Mouse (Mus musculus): ENCODE data around the gene Coq10a. TPM values are rescaled to one million over a fixed set of nuclear protein-coding genes. Genes with fewer than 3 reads are reported as not detected.
A peak's percentile ranks its signal among the peaks of the same experiment; 100 is the strongest.

Coq10a gene
- 10 to 100 TPM; 48.3 to 62.1 TPM for total RNA-seq (2021)
- long read RNA-seq, experiment 1, transcript Coq10a-207 (5 exons, 1,434 nt): major isoform, 33 of 50 reads
- long read RNA-seq, experiment 1, partial matches to known transcripts: 2 of 50 reads
- long read RNA-seq, experiment 1, other reads (novel, unspliced or antisense): 11 of 50 reads
- long read RNA-seq, experiment 2, transcript Coq10a-205 (5 exons, 1,307 nt): minor isoform, 5 of 64 reads
- long read RNA-seq, experiment 2, transcript Coq10a-207 (5 exons, 1,434 nt): major isoform, 35 of 64 reads
- long read RNA-seq, experiment 2, partial matches to known transcripts: 7 of 64 reads
- long read RNA-seq, experiment 2, other reads (novel, unspliced or antisense): 12 of 64 reads

- peak; percentile 74 to 79 for DNase-seq (ENCODE audit: low spot score in 2 of 2)
Measured at GRCm38 (mm10) chr10:128368402-128369217, at the start of gene Coq10a. TSS of gene Coq10a (minus strand) at chr10:128368997.

- DNase-seq (ENCODE audit: low spot score in 2 of 2): no peak
Measured at GRCm38 (mm10) chr10:128414848-128415247, 46.1 kb upstream of the Coq10a start.

DNA sequence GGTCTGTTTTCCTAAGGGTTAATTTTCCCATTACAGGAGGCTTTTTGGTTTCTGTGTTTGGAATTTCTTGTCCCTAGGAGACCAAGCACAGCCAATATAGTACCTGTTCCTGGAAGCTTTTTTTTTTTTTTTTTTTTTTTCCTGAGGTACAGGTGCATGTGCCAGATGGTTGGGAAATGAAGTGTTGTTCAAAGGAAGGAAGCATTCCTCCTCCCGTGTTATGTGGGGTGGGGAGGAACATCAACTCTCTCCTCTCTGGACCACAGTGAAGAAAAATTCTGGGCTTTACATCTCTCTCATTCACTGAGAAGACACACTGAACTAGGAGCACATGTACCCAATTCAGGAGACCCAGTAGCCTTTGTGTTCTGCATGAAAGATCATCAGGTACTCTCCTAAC lies 44.3 kb upstream of the Coq10a start:
- DNase-seq (ENCODE audit: low spot score in 2 of 2): no peak

DNA sequence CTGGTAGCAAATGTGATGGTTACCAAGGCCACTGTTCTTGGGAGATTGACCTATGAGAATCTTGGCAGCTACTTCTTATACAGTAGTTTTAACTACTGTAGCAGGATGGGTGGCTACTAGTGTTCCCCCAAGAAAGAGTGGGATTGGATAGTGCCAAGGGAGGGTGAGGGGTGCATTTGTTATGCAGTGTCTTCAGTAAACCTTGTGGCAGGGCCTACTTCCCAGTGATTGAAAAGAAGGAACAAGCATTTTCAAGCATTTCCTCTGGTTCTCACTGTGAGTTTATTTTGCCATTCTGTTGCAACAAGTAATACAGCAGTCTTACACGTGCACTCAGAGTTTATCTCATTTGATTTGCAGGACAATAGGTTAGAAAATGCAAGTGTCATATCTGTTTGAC lies 43.8 kb upstream of the Coq10a start:
- no peak for DNase-seq (ENCODE audit: low spot score in 2 of 2)

GRCm38 (mm10) chr10:128412055-128412381 lies 43.2 kb upstream of the Coq10a start:
- no peak for DNase-seq (ENCODE audit: low spot score in 2 of 2)

GRCm38 (mm10) chr10:128411211-128412054 lies 42.6 kb upstream of the Coq10a start, which contains the start of the genes Nabp2 and Rnf41:
TSS of gene Nabp2 (minus strand) at chr10:128411492.
TSS of gene Rnf41 (plus strand) at chr10:128411657.
- DNase-seq (ENCODE audit: low spot score in 2 of 2): peak; percentile 92 to 96

- DNase-seq (ENCODE audit: low spot score in 2 of 2): no peak
Measured at GRCm38 (mm10) chr10:128410560-128410845, 41.7 kb upstream of the Coq10a start.

DNA sequence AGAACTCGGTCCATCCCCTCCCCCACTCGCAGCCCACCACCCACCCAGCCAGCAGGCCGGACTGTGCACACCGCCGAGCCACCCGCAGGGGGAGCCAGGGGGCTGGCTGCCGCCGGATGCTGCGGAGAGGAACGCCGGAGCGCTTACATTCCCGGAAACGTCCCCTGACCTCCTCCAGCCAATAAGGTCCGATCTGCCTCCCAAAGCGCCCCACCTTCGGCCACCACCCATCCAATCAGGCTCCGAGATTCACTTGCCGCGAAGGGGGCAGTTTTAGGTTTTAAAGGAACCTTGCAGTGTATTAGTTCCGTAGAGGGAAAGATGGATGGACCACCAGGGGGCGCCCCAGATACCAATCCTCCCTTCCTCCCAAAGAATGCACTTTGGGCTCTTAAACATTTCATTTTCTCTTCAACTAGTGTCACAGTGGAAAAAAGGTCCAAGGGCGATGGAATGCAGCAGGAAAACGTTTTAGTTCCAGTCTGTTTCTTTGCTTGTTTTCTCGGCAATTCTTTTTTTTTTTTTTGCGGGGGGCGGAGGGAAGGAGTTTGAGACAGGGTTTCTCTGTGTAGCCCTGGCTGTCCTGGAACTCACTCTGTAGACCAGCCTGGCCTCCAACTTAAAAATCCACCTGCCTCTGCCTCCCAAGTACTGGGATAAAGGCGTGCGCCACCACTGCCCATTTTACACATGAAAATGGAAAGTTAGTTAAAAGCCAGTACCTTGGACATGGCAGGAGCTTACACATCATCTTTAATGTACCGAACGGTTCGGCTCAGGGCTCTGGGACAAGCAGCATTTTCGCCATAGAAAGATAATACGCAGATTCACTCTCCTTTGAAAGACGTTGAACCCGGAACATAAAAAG lies 41.1 kb upstream of the Coq10a start:
- DNase-seq (ENCODE audit: low spot score in 2 of 2): peak; percentile 93 to 94

GRCm38 (mm10) chr10:128408591-128409535 lies 40.1 kb upstream of the Coq10a start:
- no peak for DNase-seq (ENCODE audit: low spot score in 2 of 2)

- no peak for DNase-seq (ENCODE audit: low spot score in 2 of 2)
Measured at GRCm38 (mm10) chr10:128403931-128404330, 35.1 kb upstream of the Coq10a start.

GRCm38 (mm10) chr10:128401638-128402037 lies 32.8 kb upstream of the Coq10a start:
- no peak for DNase-seq (ENCODE audit: low spot score in 2 of 2)

- no peak for DNase-seq (ENCODE audit: low spot score in 2 of 2)
Measured at GRCm38 (mm10) chr10:128401056-128401455, 32.3 kb upstream of the Coq10a start, which contains the start of gene Slc39a5. TSS of gene Slc39a5 (minus strand) at chr10:128401229.

GRCm38 (mm10) chr10:128400338-128400737 lies 31.5 kb upstream of the Coq10a start:
- no peak for DNase-seq (ENCODE audit: low spot score in 2 of 2)

GRCm38 (mm10) chr10:128397466-128397865 lies 28.7 kb upstream of the Coq10a start:
- DNase-seq (ENCODE audit: low spot score in 2 of 2): no peak

- DNase-seq (ENCODE audit: low spot score in 2 of 2): no peak
Measured at GRCm38 (mm10) chr10:128396716-128397264, 28.0 kb upstream of the Coq10a start.

DNA sequence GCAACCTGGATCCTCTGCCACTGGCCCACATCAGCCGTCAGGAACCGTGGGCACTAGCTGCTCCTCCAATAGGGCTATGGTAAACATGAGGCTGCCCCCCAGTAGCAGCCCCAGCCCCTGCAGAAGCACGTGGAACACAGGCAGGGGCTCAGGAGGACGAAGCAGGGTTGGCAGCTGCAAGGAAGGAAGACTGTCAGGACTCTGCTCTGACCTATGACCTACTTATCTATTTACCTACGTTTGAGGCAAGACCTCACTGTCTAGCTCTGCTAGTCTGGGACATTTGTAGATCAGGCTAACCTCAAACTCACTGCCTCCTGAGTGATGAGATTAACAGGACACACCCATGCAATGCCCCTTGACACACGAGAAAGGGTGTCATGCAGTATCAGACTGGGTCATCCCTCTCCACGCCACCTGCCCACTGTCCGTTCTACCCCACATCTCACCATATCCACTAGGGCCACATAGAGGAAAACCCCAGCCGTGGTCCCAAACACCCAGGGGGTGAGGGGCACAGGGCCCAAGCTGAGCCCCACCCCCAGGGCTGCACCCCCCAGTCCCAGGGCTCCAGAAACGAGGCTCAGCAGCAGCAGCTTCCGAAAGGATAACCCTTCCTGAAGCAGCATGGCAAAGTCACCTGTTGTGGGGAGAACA lies 27.3 kb upstream of the Coq10a start:
- no peak for DNase-seq (ENCODE audit: low spot score in 2 of 2)

GRCm38 (mm10) chr10:128391850-128392249 lies 23.1 kb upstream of the Coq10a start:
- DNase-seq (ENCODE audit: low spot score in 2 of 2): no peak

- no peak for DNase-seq (ENCODE audit: low spot score in 2 of 2)
Measured at GRCm38 (mm10) chr10:128390366-128390765, 21.6 kb upstream of the Coq10a start.

DNA sequence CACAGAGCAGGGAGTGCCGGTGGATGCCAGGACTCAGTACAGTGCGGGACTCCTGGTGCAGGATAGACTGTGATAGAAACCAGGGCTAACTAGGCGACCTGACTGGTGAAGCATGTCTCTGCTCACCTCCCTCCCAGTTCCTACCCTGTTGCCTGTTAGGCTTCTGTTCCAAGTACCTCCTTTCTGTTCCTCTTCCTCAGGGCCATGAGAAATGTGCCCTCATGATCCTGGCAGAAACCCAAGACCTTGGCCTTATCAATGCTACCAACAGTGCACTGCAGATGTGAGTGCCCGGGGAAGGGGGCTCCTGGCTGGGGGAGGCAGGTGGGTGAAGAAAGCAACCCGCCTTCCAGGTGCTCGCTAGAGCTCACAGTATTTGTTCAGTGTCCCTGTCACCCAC lies 20.8 kb upstream of the Coq10a start:
- DNase-seq (ENCODE audit: low spot score in 2 of 2): no peak

Measured in adrenal gland, postnatal 4 days (tissue).